Mouse (Mus musculus): Measurements from ENCODE around the gene Cpt2.

DNA sequence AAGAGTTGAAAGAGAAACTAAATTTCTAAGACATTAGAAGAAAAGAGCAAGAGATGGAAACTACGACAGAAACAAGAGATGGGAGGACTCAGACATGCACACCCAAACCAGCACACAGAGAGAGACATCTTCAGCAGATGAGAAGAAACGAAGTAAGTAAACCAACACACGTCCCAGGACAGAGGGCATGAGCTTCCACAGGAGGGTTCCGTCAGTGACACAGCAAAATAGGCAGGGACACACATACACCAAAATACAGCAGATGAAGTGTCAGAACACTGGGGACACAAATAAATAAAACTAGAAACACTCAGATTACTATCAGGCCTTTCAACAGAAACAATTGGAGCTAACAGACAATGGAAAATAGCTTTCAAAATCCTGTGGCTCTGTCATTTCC, 13.4 kb downstream of the Cpt2 start:
- TF ChIP-seq CTCF (IDR thresholded peaks at IDR 0.05; ENCODE audit: borderline replicate concordance, insufficient read depth, low read depth, low read length) (no peak), POLR2A (IDR thresholded peaks at IDR 0.05; ENCODE audit: borderline replicate concordance, insufficient read depth, low read length) (no peak)
